Comparison of ENCODE assay signal across 18 mouse cellular contexts in genomic region chr9:69034301-69034871, GRCm38 (mm10).
DNase-seq lines count a peak whose midpoint lies in the region; ATAC-seq lines count a peak whose summit lies in the region.
"Had no signal": no experiment of that assay in that cellular context is flagged by ENCODE, and none has a peak within 500 bp of the region (broad histone marks: within the 10 kb centered on the region; RNA-seq: fewer than 3 reads in every experiment).

No protein-coding gene starts in this region.

- no peaks in the 10 kb centered on the region for H3K36me3 ChIP-seq in neural tube, embryonic 15.5 days
- H3K36me3 ChIP-seq: heart, embryonic 13.5 days; lung, embryonic 15.5 days; neural tube, embryonic 12.5 days had no signal

- no peaks in the 10 kb centered on the region for H3K9me3 ChIP-seq in neural tube, embryonic 15.5 days (replicated peaks)
- H3K9me3 ChIP-seq: lung, embryonic 15.5 days; neural tube, embryonic 12.5 days had no signal

- peak; percentile 86 for ATAC-seq in CD4-positive, CD25-positive, alpha-beta regulatory T cell, adult 4 months
- peak; percentile 79 for ATAC-seq in megakaryocyte, adult 5-6 weeks (ENCODE audit: poor library complexity, severe bottlenecking)
- ATAC-seq in neural tube, embryonic 15.5 days (ENCODE audit: low FRiP score) = no peak

- H3K4me2 ChIP-seq in neural tube, embryonic 15.5 days = no peak overlapping the region
- H3K4me2 ChIP-seq: heart, embryonic 13.5 days; hindbrain, embryonic 14.5 days; lung, embryonic 15.5 days; neural tube, embryonic 12.5 days had no signal

- H3K4me1 ChIP-seq in neural tube, embryonic 15.5 days = no peaks in the 10 kb centered on the region
- H3K4me1 ChIP-seq: heart, embryonic 13.5 days had no signal

- no peak overlapping the region for H3K27ac ChIP-seq in neural tube, embryonic 15.5 days (replicated peaks)
- H3K27ac ChIP-seq: heart, embryonic 13.5 days; hindbrain, embryonic 14.5 days; lung, embryonic 15.5 days; neural tube, embryonic 12.5 days had no signal

- H3K9ac ChIP-seq in neural tube, embryonic 15.5 days (replicated peaks) = no peak overlapping the region
- H3K9ac ChIP-seq: heart, embryonic 13.5 days; hindbrain, embryonic 14.5 days; lung, embryonic 15.5 days; neural tube, embryonic 12.5 days had no signal

- H3K27me3 ChIP-seq in neural tube, embryonic 15.5 days (replicated peaks) = no peaks in the 10 kb centered on the region
- H3K27me3 ChIP-seq: heart, embryonic 13.5 days; lung, embryonic 15.5 days; neural tube, embryonic 12.5 days had no signal

- no peak overlapping the region for H3K4me3 ChIP-seq in neural tube, embryonic 15.5 days (replicated peaks)
- H3K4me3 ChIP-seq: heart, embryonic 13.5 days; lung, embryonic 15.5 days; neural tube, embryonic 12.5 days had no signal

- peak; percentile 92 for DNase-seq in CD4-positive helper T cell, adult 2 months (ENCODE audit: low read depth, low spot score)
- peak; percentile 44 to 46 for DNase-seq in spleen, postnatal 36 days (ENCODE audit: low spot score in 2 of 2)
- DNase-seq in right cerebral cortex, adult 18-20 months = no peak
- DNase-seq in frontal cortex, postnatal 36 days (ENCODE audit: low spot score in 2 of 2) = no peak
- no peak for DNase-seq in cerebellum, adult 9-10 months
- DNase-seq: adrenal gland, postnatal 10 days; cerebellum, postnatal 14 days; kidney, adult 18-20 months; kidney, postnatal 4 days; liver; midbrain, embryonic 14.5 days had no signal

- 89% methylated on average over 10 of the region's 10 CpGs for WGBS in neural tube, embryonic 15.5 days

Comparison
In these comparisons a context has a peak if more than half of its experiments do, and no peak if none do; other contexts are left out.
1. DNase-seq: peak in CD4-positive helper T cell, adult 2 months (single experiment) and spleen, postnatal 36 days (2 of 2); none in right cerebral cortex, adult 18-20 months (single experiment), frontal cortex, postnatal 36 days (0 of 2) and cerebellum, adult 9-10 months (single experiment).